Mouse (Mus musculus) liver, adult 10 weeks (tissue): Measurements from ENCODE around the gene Jhy. TPM values are rescaled to one million over a fixed set of nuclear protein-coding genes. Genes with fewer than 3 reads are reported as not detected.

Experiments
- polyA plus RNA-seq: library from polyadenylated mRNA; stranded (reverse); fragments of 350-450 nt; fragmentation: Illumina TruSeq; extraction: RNeasy Lipid Tissue Mini Kit (QIAGEN cat#74804); gene quantifications from one replicate; pipeline ENCODE4 v1.2.3, GENCODE M21; 2014; ENCODE audit warnings: low read depth, low replicate concordance

Gene Jhy
- not detected for polyA plus RNA-seq

GRCm38 (mm10) chr9:40963586-40964417 lies at the start of gene Jhy:
TSS of gene Jhy (minus strand) at chr9:40964118.

DNA sequence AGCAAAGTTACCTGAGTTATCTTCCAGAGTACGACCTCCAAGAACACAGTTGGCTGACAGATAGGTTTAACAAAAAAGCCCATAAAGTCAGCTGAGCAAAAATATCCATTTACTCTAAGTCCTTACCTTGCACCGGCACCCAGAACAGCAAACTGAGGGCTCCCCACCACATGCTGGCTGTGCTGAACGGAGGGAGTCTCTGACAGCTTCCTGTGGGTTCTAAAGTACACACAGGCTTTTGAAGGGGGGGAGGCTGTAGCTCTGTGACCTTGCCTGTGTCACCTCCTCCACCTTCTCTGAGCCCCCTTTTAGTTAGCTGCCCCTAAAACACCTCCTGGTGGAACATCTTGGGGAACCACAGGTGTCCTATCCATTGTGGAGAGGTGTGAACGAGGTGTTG lies 40.5 kb upstream of the Jhy start, which contains the start of gene Crtam:
Crtam (minus strand) TSS at position 214 of the 400 bp plus-strand sequence.

DNA sequence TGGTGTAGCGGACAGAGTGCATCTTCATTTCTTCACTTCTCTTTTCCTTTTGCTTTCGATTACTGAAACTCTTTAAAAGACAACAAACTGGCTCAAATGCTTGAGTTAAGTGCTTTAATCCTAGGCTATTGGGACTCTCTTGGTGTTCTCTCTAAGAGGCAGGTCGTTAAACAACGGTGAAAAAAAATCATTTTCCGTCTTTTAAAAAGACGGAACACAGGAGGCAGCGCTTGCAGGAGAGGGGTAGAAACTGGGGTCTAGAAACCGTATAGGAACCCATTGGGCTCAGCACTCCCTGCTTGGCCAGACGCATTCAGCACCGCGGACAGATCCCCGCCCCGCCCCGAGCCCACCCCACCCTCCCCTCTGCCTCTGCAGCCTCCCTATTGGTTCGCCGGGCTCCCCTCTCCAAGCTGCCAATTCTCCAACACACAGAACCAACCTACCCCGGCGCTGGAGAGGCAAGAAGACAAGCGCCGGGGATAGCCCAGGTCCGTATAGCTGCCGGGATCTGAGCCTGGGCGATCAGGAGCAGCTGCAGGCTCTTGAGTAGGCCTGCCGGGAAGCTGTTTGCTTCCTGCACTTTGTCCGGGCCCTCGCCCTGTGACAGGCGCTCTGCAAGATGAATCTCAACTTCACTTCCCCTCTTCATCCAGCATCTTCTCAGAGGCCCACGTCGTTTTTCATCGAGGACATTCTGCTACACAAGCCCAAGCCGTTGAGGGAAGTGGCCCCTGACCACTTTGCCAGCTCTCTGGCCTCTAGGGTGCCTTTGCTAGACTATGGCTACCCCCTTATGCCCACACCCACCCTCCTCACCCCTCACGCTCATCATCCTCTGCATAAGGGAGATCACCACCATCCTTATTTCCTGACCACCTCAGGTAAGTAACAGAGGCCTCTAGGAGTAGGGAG lies 90.1 kb downstream of the Jhy start, which contains the start of gene Bsx:
Bsx (plus strand) TSS at position 572 of the 915 bp plus-strand sequence.

Other genes with a start within 250 kb of the Jhy start
- 1,210 TPM for gene Hspa8, start 163.1 kb downstream of the Jhy start, polyA plus RNA-seq
- not detected for gene Bsx, start 90.0 kb downstream of the Jhy start, polyA plus RNA-seq
- not detected for gene Crtam, start 40.5 kb upstream of the Jhy start, polyA plus RNA-seq
- 0.53 TPM for gene Ubash3b, start 197.6 kb upstream of the Jhy start, polyA plus RNA-seq